Mouse (Mus musculus) brain, embryonic 14.5 days (tissue): Measurements from ENCODE around the gene Gm38100. TPM values are rescaled to one million over a fixed set of nuclear protein-coding genes. Genes with fewer than 3 reads are reported as not detected.

ENCODE experiments used
- DNase-seq: peaks from one replicate; pipeline ENCODE4 v3.0.0-alpha.2; 2011; ENCODE audit warnings: low read depth
- CTCF ChIP-seq: fragments of 200-500 bp; IDR thresholded peaks from 2 replicates; pipeline ENCODE4 v1.5.1; 2012; ENCODE audit warnings: inconsistent platforms, mild to moderate bottlenecking, moderate library complexity, borderline replicate concordance; ENCODE audit not compliant: insufficient read depth, insufficient read length; ENCODE audit errors: extremely low read depth
- POLR2A ChIP-seq: fragments of 200-500 bp; IDR thresholded peaks from 2 replicates; pipeline ENCODE4 v1.6.1; 2012; ENCODE audit warnings: mild to moderate bottlenecking, inconsistent platforms, borderline replicate concordance; ENCODE audit not compliant: poor library complexity, insufficient read depth, insufficient read length, severe bottlenecking; ENCODE audit errors: extremely low read depth
- polyA plus RNA-seq: library from polyadenylated mRNA; depleted of rRNA; stranded (reverse); fragments of >200 nt; gene quantifications from 2 replicates; pipeline ENCODE4 v1.2.3, GENCODE M21; 2012; rRNA removed

Gm38100 gene
- polyA plus RNA-seq, 1 experiment, result not detected

DNA sequence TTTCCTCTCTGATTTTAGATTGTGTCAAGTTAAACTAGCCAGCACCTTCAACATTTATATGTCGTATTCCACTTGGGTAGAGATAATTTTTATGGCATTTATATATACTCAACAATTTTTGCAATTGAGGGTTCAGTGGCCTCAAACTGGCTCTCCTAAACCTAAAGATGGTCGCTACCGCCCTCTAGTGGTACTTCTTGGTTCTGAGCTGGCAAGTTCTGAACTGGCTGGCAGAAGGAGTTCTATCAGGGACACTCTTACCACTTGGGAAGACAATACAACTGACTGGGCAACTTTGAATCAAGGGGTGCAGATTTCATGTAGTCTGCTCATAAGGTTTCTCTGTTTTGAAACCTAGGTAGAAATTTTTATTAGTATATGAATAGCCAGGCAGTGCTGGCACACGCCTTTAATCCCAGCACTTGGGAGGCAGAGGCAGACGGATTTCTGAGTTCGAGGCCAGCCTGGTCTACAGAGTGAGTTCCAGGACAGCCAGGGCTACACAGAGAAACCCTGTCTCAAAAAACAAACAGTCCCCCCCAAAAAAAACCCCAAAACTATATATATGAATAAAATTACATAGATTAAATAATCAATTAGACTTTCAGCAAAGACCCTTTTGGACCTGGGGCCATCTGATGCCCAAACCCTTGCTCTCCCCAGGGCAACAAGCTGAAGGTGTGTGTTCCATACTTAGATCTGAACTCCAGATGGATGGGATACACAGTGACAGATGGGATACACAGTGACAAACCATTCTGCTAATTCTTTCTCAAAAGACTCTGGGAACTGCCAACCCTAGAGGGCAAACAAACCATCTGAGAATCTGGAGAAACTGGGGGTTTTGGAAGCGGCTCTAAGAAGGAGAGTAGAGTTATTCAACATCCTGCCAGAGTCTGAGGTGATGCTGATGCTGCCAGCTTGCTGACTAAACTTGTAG is 4.0 kb downstream of the Gm38100 start:
- peak; percentile 86 for DNase-seq
- no peak for TF ChIP-seq POLR2A
- TF ChIP-seq CTCF, result peak; percentile 84; the same call in 1 of the 2 replicates

DNA sequence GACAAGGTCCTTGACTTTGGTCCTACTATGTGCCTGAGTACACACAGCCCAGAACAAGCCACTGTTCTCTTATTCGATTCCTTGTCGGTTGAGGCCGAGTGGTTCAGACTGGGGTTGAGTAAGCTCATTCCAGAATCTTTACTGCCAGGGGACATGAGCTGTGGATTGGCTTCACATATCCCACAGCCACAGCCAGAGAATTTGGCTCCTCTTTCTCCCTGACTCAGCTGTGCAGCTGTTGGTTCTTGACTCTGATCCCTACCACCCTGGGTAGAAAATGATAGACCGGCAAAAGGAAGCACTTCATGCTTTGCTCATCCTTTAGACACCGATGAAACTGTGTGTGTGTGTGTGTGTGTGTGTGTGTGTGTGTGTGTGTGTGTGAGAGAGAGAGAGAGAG is 11.3 kb downstream of the Gm38100 start:
- TF ChIP-seq POLR2A (no peak), CTCF (no peak)
- no peak for DNase-seq

DNA sequence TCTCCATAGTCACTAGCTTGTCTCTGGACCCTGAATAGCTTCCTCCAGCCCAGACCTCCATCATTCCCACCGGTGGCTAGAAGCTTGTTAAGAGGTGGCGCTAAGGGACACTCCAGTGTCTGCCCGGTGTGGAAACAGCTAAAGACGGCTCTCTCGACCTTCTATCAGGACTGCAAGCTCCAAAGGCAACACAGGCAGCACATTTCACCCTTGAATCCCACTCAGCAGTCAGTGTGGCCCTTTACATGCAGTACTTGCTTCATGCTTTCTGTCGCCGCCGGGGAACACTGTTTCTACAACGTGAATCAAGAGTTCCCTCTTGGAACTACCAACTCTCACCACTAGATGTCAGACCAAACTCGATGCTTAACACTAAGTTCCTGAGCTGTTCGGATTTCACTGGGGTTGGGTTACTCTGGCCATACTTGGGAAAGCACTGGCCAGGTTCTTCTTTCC is 16.2 kb downstream of the Gm38100 start:
- TF ChIP-seq POLR2A (no peak), CTCF (peak; percentile 79; the same call in 1 of the 2 replicates)
- DNase-seq, result peak; percentile 94

DNA sequence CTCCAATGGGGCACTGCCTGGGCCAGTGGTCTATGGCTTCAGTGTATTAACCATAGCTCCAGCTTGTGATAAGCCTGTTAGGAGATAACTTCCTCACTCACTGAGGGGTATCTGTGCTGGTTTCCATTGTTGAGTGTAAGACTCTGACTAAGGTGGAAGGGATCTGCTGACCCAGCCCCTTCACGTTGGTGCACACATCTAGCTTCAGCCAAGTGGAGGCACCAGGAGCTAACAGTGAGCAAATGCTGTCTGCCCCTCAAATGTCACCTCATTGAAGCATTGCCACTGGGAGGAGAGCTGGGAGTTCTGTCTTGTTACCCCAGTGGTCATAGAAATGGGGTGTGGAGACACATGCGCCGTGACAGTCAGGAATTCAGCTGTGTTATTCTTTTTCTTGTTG is 18.6 kb downstream of the Gm38100 start:
- DNase-seq, result no peak
- TF ChIP-seq CTCF (no peak), POLR2A (no peak)

DNA sequence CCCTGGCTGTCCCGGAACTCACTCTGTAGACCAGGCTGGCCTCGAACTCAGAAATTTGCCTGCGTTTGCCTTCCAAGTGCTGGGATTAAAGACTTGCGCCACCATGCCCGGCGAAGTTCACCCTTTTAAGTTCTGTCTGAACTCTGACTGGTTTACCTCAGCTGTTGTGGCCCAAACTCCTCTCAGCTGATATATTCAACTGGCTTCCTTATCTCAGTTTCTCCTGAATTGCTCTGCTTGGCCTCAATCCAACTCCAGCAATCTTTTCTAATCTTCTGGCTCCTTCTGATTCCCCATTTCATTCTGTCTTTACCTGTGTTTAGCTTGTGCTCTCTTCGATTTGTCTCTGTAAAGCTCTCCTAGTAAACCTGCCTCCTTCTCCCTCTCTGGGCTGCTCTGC is 23.0 kb downstream of the Gm38100 start:
- TF ChIP-seq POLR2A, result no peak
- no peak for TF ChIP-seq CTCF
- DNase-seq, result no peak

GRCm38 (mm10) chr1:175946718-175947315 is 26.7 kb downstream of the Gm38100 start:
- no peak for TF ChIP-seq CTCF
- TF ChIP-seq POLR2A, result no peak
- DNase-seq, result no peak

DNA sequence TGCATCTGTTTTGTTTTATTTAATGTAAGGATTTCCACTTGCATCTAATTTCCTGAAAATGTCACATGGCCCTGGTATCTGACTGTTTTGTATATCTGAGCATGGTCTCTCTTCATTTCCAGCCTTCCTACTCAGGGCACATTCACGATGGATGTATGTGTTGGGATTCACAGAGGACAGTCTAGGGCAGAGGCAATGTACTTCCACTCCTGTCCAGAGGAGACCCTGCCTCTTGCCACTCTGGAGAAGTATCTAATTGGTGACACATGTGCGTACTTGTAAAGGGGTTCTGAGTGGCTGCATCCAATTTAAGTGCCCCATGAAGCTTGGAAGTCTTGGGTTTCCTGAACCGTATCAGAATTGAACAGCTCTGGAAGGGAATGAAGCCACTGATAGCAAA is 30.3 kb downstream of the Gm38100 start:
- TF ChIP-seq CTCF (no peak), POLR2A (no peak)
- no peak for DNase-seq

- TF ChIP-seq POLR2A (no peak), CTCF (no peak)
Observed at GRCm38 (mm10) chr1:175950851-175951250, 30.7 kb downstream of the Gm38100 start.

DNA sequence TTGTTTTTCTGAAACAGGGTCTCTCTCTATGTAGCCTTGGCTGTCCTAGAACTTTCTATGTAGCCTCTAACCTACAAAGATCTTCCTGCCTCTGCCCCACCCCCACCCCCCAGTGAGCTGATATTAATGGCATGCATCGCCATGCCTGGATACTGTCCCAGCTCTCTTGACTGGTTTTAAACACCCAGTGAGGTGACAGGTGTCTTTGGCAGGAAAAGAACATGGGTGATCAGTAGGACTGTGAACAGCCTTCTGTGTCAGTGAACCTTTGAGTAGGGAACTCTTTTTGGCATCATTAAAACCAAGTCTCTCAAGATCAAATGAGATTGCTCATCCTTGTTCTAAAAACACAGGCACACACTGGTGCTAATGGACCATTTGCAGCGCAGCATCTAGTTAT is 41.7 kb downstream of the Gm38100 start:
- TF ChIP-seq POLR2A (no peak), CTCF (no peak)
- DNase-seq, result no peak

More at GRCm38 (mm10) chr1:175950851-175951250, 30.7 kb downstream of the Gm38100 start:
- no peak for DNase-seq

DNA sequence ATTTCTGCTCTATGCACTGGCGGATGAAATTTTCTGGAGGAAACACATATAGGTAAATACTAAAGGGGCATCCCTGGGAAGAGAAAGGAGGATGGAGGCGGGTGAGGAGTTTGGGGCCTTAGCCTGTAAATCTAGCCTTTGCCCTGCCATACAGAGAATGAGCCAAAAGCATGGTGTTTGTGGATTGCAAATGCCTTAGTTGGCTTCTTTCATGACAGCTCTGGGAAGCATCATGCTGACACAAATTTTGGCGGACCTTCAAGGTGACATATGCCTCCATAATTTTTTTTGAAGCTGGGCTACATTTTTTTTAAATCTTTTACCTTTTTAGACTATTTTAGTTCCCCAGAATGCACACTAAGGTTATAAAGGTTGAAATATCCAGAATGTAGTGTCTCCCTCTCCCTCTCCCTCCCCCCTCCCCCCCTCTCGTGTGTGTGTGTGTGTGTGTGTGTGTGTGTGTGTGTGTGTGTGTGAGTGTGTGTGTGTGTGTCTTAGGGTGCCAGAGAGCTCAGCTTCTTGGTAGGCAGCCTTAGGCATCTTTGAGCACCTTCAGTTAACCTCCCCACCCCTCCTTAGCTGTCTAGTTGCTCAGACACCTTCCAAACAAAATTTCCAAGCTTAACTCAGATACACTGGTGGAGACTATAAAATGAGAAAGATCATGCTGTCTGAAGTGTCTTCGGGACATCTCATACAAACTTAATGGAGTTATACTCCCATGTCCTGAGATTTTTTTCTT is 47.0 kb downstream of the Gm38100 start:
- peak; percentile 45 for DNase-seq
- TF ChIP-seq POLR2A (no peak), CTCF (no peak)

GRCm38 (mm10) chr1:175970710-175971109 is 50.6 kb downstream of the Gm38100 start:
- TF ChIP-seq POLR2A, result no peak
- no peak for TF ChIP-seq CTCF
- peak; percentile 52 for DNase-seq

Other genes with a start within 250 kb of the Gm38100 start
- gene Opn3, start 227.6 kb upstream of the Gm38100 start, polyA plus RNA-seq, result 3.5 and 4.5 TPM in 2 replicates
- 4.3 and 5.2 TPM in 2 replicates for gene Chml, start 227.4 kb upstream of the Gm38100 start, polyA plus RNA-seq
- gene Wdr64, start 221.7 kb upstream of the Gm38100 start, polyA plus RNA-seq, result 0.03 and 0.04 TPM in 2 replicates
- 4.3 and 5.4 TPM in 2 replicates for gene Exo1, start 39.7 kb upstream of the Gm38100 start, polyA plus RNA-seq
- 0.08 and 0.33 TPM in 2 replicates for gene Rbm8a2, start 58.8 kb downstream of the Gm38100 start, polyA plus RNA-seq